Mouse (Mus musculus): Measurements from ENCODE around the gene Dscaml1.

The Dscaml1 gene

DNA sequence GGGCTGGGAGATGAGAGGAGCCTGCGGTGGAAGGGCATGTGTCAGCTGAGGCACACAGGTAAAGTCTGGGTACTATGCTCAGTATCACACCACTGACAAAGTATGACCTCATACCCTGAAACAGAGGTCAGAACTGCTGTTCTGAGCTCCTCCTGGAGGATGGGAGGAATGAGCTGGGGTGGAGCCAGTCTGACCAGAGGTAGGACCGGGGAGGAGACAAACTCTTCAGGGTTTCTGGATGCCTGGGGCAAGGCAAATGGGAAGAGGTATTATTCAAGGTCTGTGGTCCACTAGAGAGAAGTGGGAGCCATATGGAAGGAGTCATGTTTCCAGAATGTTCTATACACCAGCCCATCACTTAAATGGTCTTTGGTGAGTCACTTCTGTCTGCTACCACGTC, 15.3 kb upstream of the Dscaml1 start:
- DNase-seq (ENCODE audit: extremely low read depth, insufficient read length, low spot score): no peak

DNA sequence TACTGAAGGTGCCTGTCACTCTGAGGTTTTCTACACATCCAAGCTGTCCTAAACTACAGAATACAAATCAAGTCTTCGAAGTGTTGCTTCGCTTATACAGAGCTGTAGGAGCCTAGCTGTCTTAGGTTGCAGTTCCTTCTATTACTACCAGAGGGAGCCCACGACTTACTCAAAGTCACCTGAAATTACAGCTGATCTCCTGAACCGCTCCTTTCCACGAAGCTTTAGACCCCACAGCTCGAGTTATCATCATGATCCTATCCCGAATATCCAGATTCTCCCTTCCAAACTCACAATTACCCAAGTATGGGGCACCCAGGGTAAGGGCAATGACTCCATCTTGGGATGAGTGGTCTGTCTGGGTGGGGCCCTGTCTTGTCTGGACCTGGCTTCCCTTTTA, 14.6 kb upstream of the Dscaml1 start:
- DNase-seq (ENCODE audit: extremely low read depth, insufficient read length, low spot score): no peak

DNA sequence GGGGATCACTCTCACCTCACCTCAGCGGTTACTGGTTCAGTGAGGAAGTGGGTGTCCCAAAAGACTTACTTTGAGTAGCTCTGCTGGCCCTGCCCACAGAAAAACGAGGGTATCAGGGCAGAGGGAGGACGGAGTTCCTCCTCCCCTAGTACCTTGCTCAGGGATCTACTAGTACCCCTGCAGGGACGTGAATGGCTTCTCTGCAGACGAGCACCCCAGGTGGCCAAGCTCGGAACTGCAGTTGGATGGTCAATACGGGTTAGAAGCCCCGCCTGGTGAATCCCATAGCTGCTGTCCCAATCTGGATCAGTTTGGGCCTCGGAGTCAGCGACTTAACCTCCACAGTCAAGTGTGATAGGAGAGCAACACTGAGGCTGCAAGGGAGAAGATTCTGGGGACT, 14.1 kb upstream of the Dscaml1 start:
- DNase-seq (ENCODE audit: extremely low read depth, insufficient read length, low spot score): peak; percentile 28

DNA sequence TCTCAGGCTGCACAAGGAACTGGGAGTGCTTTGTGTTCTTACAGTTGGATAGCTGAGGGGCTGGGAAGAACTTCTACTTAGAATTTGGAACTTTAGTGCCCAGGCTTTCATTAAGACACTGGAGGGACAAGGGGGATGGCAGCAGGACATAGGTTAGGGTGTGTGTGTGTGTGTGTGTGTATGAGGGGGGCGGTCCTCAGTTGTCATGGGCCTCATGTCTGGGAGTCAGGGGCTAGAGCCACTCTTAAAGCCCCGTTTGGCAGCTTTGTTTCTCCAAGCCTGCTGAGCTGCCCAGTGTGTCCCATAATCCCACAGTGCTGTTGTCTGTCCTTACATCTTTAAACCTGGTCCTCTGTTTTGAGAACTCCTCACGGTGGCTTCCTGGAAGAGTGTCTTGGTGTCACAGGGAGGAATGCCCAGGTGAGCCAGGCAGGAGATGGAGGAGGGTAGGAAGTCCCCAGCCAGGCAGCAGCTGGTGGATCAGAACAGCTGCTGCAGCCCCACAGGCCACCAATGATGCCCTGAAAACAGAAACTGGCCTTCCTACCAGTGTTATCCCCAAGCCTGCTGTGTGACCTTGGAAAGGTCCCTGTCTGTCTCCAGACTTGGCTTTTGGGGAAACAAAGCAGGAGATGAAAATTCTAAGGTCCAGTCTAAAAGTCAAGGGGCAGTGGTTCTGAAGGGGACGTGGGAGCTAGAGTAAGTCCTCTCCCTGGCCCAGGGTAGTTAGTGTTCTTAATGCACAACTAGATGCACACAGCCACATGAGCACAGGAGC, 13.5 kb upstream of the Dscaml1 start:
- DNase-seq (ENCODE audit: extremely low read depth, insufficient read length, low spot score): no peak

DNA sequence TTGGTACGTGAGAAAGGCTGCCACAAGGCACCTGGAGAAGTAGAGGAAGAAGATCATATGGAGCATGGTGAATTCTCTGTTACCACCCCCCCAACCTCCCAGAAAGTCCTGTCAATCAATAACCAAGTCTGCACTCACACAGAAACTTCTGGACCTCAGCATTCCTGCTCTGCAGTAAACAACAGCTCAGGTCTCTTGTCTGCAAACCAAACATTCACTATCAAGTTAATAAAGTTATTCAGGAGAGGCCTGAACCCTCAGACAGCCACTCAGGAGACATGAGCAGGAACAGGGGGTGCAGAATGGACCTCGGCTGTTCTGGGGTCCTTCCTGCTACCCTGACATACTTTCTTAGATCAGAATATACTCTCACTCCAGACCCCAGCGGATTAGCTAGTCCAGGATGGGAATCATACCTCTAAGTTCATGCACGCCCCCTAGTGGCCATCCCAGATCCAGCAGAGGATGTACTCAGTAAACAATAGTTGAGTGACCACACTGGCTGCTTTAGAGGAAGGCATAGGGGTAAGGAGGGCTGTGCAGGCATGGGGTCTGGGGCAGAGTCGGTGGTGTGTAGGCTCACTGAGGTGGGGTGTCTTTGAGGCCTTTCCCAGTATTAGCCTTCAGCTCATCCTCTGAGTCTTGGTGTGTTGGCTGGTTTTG, 12.8 kb upstream of the Dscaml1 start:
- DNase-seq (ENCODE audit: extremely low read depth, insufficient read length, low spot score): no peak

DNA sequence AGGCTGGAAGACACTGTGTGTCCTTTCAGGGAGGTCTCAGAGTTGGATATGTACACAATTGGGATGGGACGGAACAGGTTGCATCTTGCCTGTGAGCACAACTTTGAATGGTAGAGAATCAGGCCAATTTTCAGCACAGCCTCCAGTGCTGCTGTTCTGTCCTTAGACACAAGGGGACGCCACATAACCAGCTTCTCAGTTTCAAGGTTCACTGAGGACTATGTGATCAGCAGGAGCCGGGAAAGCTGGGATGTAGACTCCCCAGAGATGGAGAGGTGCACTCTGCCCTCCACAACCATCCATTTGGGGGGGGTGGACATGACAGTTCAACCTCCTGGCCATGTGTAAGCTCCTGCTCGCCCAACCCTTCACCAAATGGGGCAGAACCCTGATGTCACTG, 10.5 kb upstream of the Dscaml1 start:
- peak; percentile 27 for DNase-seq (ENCODE audit: extremely low read depth, insufficient read length, low spot score)

DNA sequence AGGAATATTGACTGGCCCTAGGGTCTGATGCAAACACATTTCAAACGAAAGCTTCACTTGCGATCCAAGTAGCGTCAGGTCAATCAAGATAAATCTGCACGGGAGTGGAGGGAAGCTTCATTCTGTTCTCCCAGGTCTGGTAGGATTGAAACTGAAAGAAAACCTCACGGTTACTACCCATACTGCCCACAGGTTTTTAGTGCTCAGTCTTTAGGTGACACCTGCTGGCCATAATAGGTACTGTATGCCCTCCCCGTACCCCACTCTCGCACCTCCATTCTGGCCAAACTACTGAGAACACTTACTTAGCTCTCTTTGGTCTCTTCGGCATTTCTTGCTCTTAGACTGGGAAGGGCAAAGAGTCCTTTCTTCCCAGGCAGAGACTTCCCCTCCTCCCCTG, 9.2 kb upstream of the Dscaml1 start:
- DNase-seq (ENCODE audit: extremely low read depth, insufficient read length, low spot score): no peak

DNA sequence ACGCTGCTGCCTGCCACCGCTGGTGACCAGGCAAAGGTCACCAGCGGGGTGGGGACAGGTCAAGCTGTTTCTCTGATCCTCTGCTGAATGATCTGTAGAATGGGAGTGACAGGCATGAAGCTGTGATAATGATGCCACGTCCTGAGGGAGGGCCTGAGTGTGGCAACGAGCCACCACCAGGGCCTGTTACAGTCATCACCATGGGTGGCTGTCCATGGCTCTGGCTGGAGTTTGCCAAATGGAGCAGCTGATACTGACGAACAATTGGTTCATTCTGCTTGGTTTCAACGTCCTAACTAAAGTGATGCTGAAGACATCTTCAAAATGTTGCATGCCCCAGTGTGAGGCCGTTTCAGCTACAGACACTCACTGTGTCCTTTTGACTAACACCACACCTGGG, 8.2 kb upstream of the Dscaml1 start:
- no peak for DNase-seq (ENCODE audit: extremely low read depth, insufficient read length, low spot score)

DNA sequence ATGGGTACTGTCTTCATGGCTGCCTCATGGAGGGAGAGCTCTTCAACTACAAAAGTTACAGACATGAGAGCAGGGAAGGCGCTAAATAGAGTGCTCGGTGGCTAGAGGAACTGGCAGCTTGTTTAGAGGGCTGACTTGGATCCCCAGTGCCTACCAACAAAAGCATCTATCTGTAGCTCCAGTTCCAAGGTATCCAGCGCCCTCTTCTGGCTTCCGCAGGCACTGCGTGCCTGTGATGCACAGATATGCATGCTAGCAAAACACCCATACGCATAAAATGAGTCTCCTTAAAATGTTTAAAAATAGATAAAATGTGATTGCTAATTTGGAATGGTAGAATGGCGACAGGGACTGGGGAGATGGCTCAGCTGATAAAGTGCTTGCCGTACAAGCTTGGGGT, 5.2 kb upstream of the Dscaml1 start:
- no peak for DNase-seq (ENCODE audit: extremely low read depth, insufficient read length, low spot score)

DNA sequence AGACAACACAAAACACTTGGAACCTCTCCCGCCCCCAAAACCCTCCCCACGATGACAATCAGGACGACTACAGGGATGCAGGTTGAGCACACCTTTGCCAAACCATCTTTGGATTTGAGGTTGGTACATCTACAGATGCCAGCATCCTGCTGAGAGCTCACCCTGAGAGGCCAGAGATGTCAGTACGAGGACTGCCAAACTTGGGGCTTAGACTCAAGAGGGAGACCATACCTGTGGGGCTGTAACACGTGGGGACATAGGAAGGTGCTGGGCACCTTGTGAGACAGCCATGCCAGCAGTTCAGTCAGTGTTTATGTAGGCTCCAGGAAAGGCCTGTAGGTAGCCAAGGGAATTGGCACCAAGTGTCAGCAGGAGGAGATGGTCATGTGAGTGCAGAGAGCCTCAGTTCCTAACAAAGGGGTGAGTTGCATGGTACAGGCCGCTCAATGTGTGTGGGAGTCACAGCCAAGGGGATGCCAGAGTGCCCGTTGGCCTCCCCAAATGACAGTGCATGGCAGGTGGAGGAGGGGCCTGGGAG, 3.6 kb upstream of the Dscaml1 start:
- no peak for DNase-seq (ENCODE audit: extremely low read depth, insufficient read length, low spot score)

DNA sequence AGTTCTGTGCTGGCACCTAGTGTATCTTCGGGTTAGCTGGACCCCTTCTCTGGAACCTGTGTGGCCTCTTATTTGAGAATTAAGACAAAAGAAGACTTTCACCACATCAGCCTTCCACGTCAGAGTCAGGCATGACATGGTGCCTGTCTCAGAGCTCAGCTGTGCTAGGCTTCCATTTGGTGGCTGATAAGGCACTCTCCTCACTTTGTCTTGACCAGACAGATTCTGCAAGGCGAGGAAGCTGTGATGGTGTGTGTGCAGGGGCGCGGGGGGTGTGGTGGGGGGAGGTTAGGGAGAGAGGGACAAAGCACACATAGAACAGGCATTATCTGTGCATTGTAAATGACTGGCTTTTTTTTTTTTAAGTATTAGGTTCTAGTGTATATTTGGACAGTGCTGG, 3.0 kb downstream of the Dscaml1 start:
- no peak for DNase-seq (ENCODE audit: extremely low read depth, insufficient read length, low spot score)

DNA sequence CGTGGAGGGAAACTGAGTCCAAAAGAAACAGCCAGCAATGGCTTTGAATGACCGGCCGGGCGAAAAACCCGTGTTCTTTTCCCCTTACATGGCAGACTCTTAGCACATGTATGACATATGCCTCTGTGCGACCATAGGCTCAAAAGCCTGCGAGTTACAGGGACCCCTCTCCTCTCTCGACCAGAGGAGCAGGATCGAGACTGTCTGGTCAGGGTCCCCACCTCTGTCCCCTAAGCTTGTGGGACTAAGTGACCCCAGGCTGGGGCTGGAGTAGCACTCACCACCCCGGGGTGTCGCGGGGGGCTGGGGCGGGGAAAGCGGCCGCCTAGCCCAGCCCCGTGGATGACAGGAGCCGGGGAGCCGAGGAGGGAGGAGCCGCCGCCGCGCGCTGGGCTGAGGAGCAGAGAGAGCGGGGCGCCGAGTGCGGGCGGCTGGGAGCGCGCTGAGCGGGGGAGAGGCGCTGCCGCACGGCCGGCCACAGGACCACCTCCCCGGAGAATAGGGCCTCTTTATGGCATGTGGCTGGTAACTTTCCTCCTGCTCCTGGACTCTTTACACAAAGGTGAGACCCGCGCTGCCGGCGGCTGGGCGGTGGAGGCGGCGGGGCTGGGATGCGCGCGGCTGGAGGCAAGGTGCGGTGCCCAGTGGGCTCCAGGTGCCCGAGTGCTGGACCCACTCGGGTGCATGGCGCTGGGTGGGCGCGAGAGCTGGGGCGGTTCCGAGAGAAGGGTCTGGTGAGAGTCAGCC, 3.7 kb downstream of the Dscaml1 start:
- no peak for DNase-seq (ENCODE audit: extremely low read depth, insufficient read length, low spot score)

DNA sequence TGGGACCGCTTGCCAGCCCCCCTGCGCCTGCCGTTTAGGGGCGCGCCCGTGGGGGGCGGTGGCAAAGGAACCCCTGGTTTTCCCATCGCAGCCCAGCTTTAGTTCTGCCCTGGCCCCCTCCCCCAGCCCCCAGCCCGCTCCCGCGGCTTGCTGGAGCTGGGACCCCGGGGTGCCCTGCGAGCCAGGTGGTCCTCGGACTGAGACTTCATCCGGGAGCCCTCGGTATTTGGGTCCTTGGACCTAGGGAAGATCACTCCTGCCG, 4.2 kb downstream of the Dscaml1 start:
- DNase-seq (ENCODE audit: extremely low read depth, insufficient read length, low spot score): no peak

DNA sequence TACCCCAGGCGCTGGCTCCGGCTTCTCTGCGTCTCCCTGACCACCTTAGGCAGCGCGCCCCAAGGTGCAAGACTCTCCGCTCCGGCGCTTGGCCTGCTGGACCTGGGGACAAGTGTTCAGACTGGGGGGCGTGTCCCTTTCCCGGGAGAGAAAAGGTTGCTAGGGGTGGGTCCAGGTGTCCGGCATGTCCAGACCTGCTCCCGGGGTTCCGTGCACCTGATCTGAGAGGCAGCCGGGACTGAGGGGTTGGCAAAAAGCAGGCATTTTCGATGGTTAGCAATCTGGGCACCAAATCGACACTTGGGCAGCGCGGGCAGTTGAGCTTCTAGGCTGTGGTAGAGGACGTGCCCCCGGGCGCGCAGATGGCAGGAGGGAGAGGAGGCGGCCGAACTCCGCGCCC, 4.7 kb downstream of the Dscaml1 start:
- no peak for DNase-seq (ENCODE audit: extremely low read depth, insufficient read length, low spot score)

DNA sequence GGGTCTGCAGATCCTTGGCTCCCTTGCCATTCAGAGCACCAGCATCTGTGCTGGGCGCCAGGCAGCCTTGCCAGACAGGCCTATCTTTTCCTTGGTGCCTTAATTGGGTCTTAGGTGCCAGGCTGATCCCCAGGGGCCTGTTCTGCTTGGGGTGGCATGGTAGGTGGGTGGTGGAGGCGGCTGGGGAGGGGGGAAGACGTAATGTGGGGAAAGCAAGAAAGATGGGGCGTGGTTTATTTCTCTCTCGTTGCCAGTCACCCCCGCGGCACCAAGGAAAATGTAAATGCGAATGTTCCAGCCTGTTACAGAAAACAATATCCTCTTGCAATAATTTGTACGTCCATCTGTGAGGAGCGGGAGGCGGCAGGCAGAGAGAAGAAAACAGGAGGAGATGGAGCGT, 6.2 kb downstream of the Dscaml1 start:
- DNase-seq (ENCODE audit: extremely low read depth, insufficient read length, low spot score): no peak

DNA sequence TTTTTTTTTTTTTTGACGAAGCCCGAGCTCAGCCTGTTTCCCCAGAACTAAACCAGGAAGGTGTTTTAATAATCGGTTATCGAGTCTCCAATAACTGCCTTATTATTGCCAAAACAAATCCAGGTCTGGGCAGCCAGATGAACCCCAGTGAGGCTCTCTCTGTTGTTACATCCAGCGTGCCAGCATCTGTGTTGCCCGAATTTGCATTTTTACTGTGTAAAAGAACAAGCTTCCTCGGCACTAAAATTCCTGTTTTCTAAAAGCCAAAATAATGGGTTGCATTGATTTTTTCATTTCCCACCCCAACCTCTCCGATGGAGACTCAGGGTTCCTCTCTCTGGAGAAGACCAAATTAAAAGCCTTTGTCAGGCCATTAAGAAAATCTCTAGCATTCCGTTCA, 6.7 kb downstream of the Dscaml1 start:
- DNase-seq (ENCODE audit: extremely low read depth, insufficient read length, low spot score): no peak

DNA sequence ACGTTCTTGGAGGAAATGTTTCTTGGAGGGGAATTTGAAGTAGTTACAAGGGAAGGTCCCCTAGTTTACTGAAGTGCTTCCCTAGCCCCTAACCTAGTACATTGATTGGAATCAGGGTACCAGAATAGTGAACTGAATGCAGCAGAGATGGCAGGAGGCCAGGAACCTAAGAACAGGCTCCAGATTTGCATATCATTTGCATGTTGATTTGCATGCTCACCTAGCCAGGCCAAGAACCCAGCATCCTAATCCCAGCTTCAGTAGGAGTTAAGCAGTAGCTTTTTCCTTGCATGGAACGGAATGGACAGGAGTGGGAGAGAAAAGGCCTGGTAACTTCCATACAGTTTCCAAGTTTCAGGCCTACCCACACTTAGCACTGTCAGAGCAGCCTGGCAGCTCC, 7.7 kb downstream of the Dscaml1 start:
- no peak for DNase-seq (ENCODE audit: extremely low read depth, insufficient read length, low spot score)

DNA sequence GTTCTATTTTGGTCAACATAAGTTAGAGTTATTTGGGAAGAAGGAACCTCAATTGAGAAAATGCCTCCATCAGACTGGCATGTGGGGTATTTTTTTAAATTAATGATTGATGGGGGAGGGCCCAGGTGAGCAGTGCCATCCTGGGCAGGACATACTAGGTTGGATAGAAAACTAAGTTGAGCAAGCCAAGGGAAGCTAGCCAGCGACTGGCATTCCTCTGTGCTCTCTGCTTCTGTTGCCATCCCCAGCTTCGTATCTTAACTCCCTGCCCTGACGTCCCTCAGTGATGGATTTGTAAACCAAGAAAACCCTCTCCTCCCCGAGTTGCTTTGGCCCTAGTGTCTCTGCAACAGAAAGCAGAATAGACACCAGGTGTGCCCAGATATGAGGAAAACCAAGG, 12.6 kb downstream of the Dscaml1 start:
- no peak for DNase-seq (ENCODE audit: extremely low read depth, insufficient read length, low spot score)

DNA sequence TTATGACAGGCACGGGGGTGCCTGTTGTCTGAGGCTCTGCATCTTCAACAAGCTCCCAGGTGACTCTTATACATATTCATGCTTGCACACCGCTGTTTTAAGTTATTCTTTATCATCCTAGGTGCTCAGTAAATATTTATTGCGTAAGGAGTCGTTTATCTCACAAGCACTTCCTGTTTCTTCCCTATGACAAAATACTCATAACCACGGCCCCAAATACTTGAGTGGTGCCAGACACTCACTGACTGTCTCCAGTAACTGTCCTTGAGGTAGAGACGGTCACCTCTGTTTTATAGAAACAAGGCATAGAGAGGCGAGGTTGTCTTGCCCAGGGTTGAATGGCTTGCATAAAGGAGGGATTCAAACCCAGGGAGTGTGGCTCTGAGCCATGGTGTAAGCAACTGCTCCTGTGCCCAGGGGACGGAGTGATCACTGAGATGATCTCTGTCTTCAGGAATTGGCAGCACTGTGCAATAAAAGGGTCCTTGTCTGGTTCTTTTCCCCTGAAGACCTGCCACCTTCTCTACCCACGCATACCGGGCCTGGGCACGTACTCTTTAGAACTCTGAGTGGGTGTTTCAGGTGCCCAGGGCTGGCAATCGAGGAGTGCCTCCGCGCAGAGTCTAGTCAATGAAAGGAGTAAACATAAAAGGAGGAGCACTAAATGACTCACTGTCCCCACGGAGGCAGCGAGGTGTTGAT, 13.8 kb downstream of the Dscaml1 start:
- DNase-seq (ENCODE audit: extremely low read depth, insufficient read length, low spot score): no peak

DNA sequence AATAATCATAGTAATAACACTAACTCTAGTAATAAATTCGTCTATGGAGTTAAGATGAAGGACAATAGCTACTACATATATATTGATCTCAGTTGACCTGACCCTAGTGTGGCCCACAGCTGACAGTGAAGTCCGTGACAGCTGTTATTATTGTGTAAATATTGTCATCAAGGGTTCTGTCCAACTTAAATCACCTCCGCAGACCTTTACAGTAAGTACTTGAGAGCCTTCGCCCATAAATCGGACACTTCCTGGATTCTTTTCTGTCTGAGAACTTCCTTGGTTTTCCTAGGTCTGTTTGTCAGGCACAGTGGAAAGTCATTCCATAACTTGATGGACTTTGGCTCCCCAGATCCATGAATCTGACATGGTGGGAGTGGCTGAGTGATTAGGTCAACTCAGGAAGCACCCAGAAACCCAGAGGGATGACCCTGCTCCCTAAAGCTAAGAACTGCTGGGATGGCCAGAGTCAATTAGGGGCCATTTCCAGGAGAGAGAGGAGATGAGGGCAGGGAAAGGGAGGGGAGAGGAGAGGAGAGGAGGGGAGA, 17.9 kb downstream of the Dscaml1 start:
- no peak for DNase-seq (ENCODE audit: extremely low read depth, insufficient read length, low spot score)

DNA sequence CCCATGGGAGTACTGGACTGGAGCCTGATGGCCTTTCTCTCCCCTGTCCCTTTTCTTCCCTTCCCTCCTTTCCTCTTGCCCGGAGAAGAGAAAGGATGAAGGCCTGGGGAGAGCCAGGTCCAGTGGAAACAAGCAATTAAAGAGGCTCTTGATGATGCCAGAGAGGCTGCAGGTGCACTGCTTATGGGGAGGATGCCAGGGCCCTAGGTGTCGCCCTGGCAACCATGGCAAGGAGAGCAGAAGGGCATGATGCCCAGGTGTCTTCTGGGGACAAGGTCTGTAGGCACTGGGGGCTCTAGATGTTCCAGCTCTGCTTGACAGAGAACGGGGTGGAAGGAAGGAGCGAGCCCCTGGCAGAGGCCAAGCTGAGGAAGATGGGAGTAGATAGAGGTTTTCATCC, 23.2 kb downstream of the Dscaml1 start:
- no peak for DNase-seq (ENCODE audit: extremely low read depth, insufficient read length, low spot score)

All from 3134 (cell line).